Mouse (Mus musculus): ENCODE data around the gene Gm13212.
"Not testable (repeated sequence)": the region's sequence is repeated elsewhere in the genome, so short reads cannot be mapped to it uniquely, and the experiment has no call there.

Gene Gm13212
- long read RNA-seq, experiment 1: 0 reads
- long read RNA-seq, experiment 2: 0 reads

DNA sequence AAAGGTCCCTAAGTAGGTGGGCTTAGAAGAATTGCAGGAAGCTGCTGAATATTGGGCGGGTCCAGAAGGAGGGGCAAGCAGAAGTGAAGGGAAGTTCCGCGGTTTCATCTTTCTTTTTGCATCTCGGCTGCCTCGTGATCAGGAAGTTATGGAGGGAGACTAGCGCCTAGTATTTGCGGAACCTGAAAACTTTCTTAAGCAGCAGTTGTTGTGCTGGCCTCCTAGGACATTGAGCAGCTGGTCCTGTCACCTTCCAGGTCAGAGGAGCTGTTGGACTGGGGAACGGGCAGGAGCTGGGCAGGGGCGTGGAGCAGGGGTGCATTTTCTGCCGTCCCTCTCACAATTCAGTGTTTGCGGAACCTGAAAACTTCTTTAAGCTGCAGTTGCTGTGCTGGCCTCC, at the start of gene Gm13212:
TSS of gene Gm13212 (plus strand) at position 89 of the 400 bp plus-strand sequence.
- intact Hi-C loops (cut with DNase I): not testable (repeated sequence)

DNA sequence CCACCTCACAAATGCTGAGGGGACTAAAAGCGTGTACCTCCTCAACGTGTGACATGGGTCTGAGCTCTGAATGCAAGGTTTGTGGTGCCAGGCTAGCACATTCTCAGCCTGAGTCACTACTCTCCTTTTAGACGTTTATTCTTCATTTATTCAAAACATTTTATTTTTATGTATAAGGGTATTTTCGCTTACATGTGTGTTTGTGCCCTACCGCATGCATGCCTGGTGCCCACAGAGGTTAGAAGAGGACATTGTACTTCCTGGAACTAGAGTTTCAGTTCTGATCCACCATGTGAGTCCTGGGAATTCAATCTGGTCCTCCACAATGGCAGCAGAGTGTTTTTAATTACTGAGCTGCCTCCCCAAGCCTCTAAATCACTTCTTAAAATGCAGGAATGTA, 41.1 kb upstream of the Gm13212 start:
- intact Hi-C loops (cut with DNase I): not testable (repeated sequence)

DNA sequence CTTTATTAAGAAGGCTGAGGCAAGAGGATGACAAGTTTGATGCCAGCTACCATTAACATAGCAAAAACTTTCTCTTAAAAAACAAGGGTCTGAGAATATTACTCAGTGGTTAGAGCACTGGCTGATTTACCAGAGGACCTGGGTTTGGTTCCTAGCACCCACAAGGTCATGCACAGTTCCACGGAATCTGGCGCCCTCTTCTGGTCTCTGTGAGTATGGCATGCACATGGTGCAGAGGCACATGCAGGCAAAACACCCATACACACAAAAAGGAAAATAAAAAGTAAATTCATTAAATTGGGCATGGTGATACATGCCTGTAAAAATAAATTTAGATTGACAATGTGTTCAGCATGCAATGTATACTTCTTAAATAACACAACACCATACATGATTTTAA, 39.9 kb upstream of the Gm13212 start:
- intact Hi-C loops (cut with DNase I): not testable (repeated sequence)

DNA sequence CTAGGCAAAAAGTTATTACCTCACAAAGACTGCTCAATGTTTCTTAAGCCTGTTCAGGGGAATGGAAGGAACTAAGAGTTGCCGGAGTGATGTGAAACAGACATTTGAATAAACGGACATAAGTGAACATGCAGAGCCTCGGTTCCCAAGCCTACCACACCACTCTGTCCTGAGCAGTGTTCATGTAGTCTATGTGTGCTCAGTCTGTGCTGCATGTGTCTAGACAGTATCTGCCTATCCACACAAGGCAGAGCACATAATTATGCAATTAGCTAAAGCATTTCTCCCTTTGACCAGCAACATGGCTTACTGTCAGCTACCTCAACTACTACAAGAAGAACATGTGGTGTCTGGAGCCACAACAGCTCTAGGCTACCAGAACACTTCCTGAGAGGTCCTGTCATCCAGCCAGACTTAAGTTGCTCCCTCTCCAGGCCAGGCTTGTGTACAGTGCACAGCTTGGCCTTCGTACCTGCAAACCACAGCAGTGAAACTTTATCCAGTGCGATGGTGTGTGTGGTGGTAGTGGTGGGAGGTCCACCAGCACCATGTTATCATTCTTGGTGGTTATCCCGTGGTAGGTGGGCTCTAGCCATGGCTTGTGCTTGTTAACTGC, 39.1 kb upstream of the Gm13212 start:
- intact Hi-C loops (cut with DNase I): not testable (repeated sequence)

DNA sequence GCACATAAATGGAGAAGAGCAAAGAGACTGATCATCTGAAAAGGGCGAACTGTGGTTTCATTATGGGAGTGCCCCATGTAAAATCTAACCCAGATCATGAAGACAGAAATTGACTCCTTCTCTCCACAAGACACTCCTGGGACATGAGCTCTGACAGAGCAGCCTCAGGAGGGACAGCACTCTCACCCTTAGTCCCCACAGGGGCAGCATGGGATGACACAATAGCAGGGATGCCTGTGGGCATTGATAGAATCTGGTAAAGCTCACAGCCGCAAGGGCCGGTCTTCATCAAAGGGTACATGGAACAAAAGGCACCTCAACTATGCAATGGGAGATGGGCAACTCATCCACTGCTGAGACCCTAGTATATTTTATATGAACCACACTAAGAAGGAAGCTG, 38.5 kb upstream of the Gm13212 start:
- intact Hi-C loops (cut with DNase I): not testable (repeated sequence)

DNA sequence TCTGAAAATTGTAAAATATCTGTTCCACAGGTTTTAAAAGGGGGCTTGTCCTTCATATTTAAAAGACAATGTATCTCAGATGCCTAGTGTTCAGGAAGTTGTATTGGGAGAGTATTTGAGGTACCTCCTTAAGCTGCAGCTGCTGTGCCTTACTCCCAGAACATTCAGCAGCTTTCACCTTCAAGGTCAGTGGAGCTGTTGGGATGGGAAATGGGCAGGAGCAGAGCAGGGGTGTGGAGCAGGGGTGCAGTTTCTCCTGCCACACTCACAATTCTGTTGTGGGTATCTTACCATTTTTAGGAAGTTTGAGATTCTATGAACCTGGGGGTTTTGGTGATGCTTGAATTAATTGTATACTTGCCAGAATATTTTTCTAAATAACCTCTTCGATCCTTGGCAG, 28.3 kb upstream of the Gm13212 start:
- intact Hi-C loops (cut with DNase I): loop anchor here (10.0 kb wide), 1 partner anchor 1878 kb away; no protein-coding TSS in a partner anchor

- intact Hi-C loops (cut with DNase I): loop anchor here (1.0 to 10.0 kb wide), 2 partner anchors 1875 to 1960 kb away; no protein-coding TSS in a partner anchor
Observed at GRCm38 (mm10) chr4:145559505-145560099, 25.4 kb upstream of the Gm13212 start.

GRCm38 (mm10) chr4:145564111-145564821, 20.7 kb upstream of the Gm13212 start:
- intact Hi-C loops (cut with DNase I): no loop called here

GRCm38 (mm10) chr4:145570461-145570860, 14.5 kb upstream of the Gm13212 start:
- intact Hi-C loops (cut with DNase I): not testable (repeated sequence)

- intact Hi-C loops (cut with DNase I): not testable (repeated sequence)
Observed at GRCm38 (mm10) chr4:145576623-145577022, 8.3 kb upstream of the Gm13212 start.

GRCm38 (mm10) chr4:145580333-145580732, 4.6 kb upstream of the Gm13212 start:
- intact Hi-C loops (cut with DNase I): not testable (repeated sequence)

DNA sequence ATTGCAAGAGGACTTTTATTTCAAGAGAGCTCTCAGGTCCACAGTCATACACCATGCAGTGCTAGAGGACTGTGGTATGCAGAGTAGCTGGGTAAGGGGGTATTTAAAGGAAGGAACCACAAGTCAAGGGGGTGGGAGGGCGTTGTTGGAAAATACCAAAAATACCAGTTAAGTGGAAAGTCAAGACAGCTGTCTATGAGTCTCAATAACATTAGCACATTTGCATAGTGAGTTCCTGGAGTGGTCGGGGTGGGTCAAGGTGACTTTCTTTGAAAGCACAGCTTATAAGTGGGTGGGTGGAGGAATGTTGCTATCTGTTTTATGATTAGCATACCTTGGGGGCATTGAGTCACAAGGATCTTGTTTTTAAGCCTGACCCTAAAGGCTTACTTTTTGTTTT, 1.1 kb downstream of the Gm13212 start:
- intact Hi-C loops (cut with DNase I): not testable (repeated sequence)

DNA sequence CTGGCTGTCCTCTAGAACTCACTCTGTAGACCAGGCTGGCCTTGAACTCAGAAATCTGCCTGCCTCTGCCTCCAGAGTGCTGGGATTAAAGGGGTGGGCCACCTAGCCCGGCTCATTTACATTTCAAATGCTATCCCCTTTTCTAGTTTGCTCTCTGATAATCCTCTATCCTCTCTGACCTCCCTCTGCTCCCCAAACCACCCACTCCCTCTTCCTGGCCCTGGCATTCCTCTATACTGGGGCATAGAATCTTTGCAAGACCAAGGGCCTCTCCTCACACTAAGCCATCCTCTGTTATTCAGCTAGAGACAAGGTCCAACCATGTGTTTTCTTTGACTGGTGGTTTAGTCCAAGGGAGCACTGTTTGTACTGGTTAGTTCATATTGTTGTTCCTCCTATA, 9.2 kb downstream of the Gm13212 start:
- intact Hi-C loops (cut with DNase I): not testable (repeated sequence)

- intact Hi-C loops (cut with DNase I): not testable (repeated sequence)
Observed at GRCm38 (mm10) chr4:145594798-145595197, 9.8 kb downstream of the Gm13212 start.

GRCm38 (mm10) chr4:145640416-145641185, 55.6 kb downstream of the Gm13212 start:
- intact Hi-C loops (cut with DNase I): not testable (repeated sequence)

DNA sequence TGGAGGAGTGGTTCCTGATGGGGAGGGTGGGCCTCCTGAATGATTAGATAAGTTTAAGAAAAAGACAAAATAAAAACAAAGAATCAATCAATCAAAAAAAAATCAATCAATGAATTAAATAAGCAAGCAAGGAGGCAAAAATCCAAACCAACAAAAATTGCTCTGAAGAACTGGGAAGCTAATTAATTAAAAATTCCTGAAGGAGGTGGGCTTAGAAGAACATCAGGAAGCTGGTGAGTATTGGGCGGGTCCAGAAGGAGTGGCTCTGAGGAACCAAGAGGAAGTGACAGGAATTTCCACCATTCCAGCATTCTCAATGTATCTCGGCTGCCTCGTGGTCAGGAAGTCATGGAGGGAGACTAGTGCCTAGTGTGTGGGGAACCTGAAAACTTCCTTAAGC, 85.4 kb downstream of the Gm13212 start, which contains the start of gene Zfp980:
TSS of gene Zfp980 (plus strand) at position 301 of the 400 bp plus-strand sequence.
- intact Hi-C loops (cut with DNase I): not testable (repeated sequence)

- intact Hi-C loops (cut with DNase I): not testable (repeated sequence)
Observed at GRCm38 (mm10) chr4:145674286-145674780, 89.4 kb downstream of the Gm13212 start.
